In the genomic region with DNA sequence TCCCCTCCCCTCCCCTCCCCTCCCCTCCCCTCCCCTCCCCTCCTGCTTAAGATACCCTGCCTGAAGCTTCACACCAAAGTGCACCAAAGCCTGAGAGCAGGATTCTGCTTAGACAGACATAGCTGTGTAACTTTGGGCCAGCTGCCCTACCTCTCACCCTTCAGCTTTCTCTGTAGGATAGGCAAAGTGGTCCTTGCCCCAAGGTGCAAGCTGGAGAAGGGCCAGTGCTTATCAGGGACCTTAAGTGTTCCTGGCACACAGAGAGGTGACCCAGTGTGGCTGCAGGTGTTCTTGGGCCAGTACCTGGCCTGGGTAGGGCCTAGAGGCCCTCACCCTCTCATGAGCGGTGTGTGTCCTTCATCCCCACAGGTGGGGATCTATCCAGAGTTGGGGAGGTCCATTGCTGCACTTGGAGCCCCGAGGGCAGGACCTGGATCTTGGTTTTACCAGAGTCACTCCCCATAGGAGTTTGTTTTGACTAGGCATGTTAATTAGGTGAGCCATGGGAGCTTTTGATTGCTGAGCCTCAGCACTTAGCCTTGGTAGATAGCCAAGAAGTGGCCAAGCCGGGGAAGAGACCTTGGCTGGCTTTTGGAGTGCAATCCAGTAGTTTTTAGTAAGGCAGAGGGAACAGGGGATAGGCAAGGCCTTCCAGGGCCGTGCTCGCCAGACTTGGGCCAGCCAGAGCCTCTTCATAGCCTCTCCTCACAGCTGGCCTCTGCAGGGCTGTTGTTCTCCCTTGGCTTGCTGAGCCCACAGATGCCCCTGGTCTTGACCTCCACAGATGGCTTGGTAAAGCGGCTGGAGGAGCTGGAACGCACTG, we compare ENCODE assay signal across 9 mouse cellular contexts. TPM values are rescaled to one million over a fixed set of nuclear protein-coding genes. Genes with fewer than 3 reads are reported as not detected.
DNase-seq lines count a peak whose midpoint lies in the region; ATAC-seq lines count a peak whose summit lies in the region.
"Had no signal": no experiment of that assay in that cellular context is flagged by ENCODE, and none has a peak within 500 bp of the region (broad histone marks: within the 10 kb centered on the region; RNA-seq: fewer than 3 reads in every experiment).

No protein-coding gene starts in this region.

- H3K4me1 ChIP-seq in hindbrain, embryonic 14.5 days (replicated peaks; ENCODE audit: control insufficient read depth, insufficient read depth, low read length), result no peaks in the 10 kb centered on the region
- peaks cover 5% of the 10 kb centered on the region; the same call in 1 of the 2 replicates for H3K4me1 ChIP-seq in hindbrain, embryonic 12.5 days
- H3K4me1 ChIP-seq in heart, embryonic 11.5 days (ENCODE audit: control insufficient read depth, insufficient read depth, low read length), result peaks cover 17% of the 10 kb centered on the region
- peaks cover 16% of the 10 kb centered on the region for H3K4me1 ChIP-seq in lung, embryonic 15.5 days

- no peak for ATAC-seq in hindbrain, embryonic 14.5 days (ENCODE audit: low FRiP score)
- ATAC-seq in hindbrain, embryonic 12.5 days (ENCODE audit: low FRiP score), result no peak
- no peak for ATAC-seq in heart, embryonic 11.5 days (replicated peaks; ENCODE audit: insufficient number of reproducible peaks, low FRiP score, low TSS enrichment)
- no peak for ATAC-seq in lung, embryonic 15.5 days (ENCODE audit: borderline replicate concordance, extremely low read depth, low FRiP score, low TSS enrichment)

- H3K27me3 ChIP-seq in hindbrain, embryonic 14.5 days (ENCODE audit: control insufficient read depth, insufficient read depth, low read length), result no peaks in the 10 kb centered on the region
- no peaks in the 10 kb centered on the region; the same call in 1 of the 2 replicates for H3K27me3 ChIP-seq in hindbrain, embryonic 12.5 days
- H3K27me3 ChIP-seq in heart, embryonic 11.5 days (ENCODE audit: control insufficient read depth, insufficient read depth, low read length), result no peaks in the 10 kb centered on the region
- no peaks in the 10 kb centered on the region for H3K27me3 ChIP-seq in lung, embryonic 15.5 days

- H3K4me2 ChIP-seq in hindbrain, embryonic 14.5 days (replicated peaks), result no peak overlapping the region
- no peak overlapping the region for H3K4me2 ChIP-seq in hindbrain, embryonic 12.5 days (replicated peaks)
- H3K4me2 ChIP-seq in heart, embryonic 11.5 days, result no peak overlapping the region
- no peak overlapping the region for H3K4me2 ChIP-seq in lung, embryonic 15.5 days

- H3K36me3 ChIP-seq in hindbrain, embryonic 14.5 days (replicated peaks; ENCODE audit: control insufficient read depth, insufficient read depth), result peaks cover 83% of the 10 kb centered on the region
- H3K36me3 ChIP-seq in hindbrain, embryonic 12.5 days, result peaks cover 74% of the 10 kb centered on the region
- H3K36me3 ChIP-seq in heart, embryonic 11.5 days (ENCODE audit: control insufficient read depth, insufficient read depth, low read length), result peaks cover 30% of the 10 kb centered on the region
- peaks cover 30% of the 10 kb centered on the region for H3K36me3 ChIP-seq in lung, embryonic 15.5 days

- peak overlapping the region; percentile 16; the same call in 1 of the 2 replicates for H3K9ac ChIP-seq in hindbrain, embryonic 14.5 days
- H3K9ac ChIP-seq in hindbrain, embryonic 12.5 days, result no peak overlapping the region
- H3K9ac ChIP-seq in heart, embryonic 11.5 days (ENCODE audit: low read depth, low read length), result no peak overlapping the region; the same call in none of the 2 replicates
- no peak overlapping the region; the same call in 1 of the 2 replicates for H3K9ac ChIP-seq in lung, embryonic 15.5 days

- no peak for DNase-seq in hindbrain, embryonic 14.5 days (ENCODE audit: low spot score)
- peak; percentile 61 for DNase-seq in adrenal gland, adult 8-10 months
- DNase-seq in yolk sac, embryonic 10.5 days (ENCODE audit: low spot score), result no peak
- no peak for DNase-seq in frontal cortex, postnatal 10 days (ENCODE audit: low spot score in 2 of 2)
- DNase-seq in spleen, postnatal 36 days (ENCODE audit: low spot score in 2 of 2), result no peak

- no peak overlapping the region for H3K27ac ChIP-seq in hindbrain, embryonic 14.5 days
- no peak overlapping the region for H3K27ac ChIP-seq in hindbrain, embryonic 12.5 days
- H3K27ac ChIP-seq in heart, embryonic 11.5 days (ENCODE audit: low read depth, low read length), result peak overlapping the region; percentile 90
- H3K27ac ChIP-seq in lung, embryonic 15.5 days, result 0 out of 2 replicates have a peak overlapping the region, but pooled peaks have one; percentile 3

- 74% methylated on average over 7 of the region's 7 CpGs for WGBS in hindbrain, embryonic 14.5 days
- 72% methylated on average over 7 of the region's 7 CpGs for WGBS in hindbrain, embryonic 12.5 days
- 75% methylated on average over 7 of the region's 7 CpGs for WGBS in heart, embryonic 11.5 days (ENCODE audit: insufficient replicate concordance)
- 61% methylated on average over 7 of the region's 7 CpGs for WGBS in lung, embryonic 15.5 days

- no peaks in the 10 kb centered on the region for H3K9me3 ChIP-seq in hindbrain, embryonic 14.5 days (ENCODE audit: control insufficient read depth, low read length)
- H3K9me3 ChIP-seq in hindbrain, embryonic 12.5 days (replicated peaks), result no peaks in the 10 kb centered on the region
- no peaks in the 10 kb centered on the region for H3K9me3 ChIP-seq in heart, embryonic 11.5 days (replicated peaks; ENCODE audit: control insufficient read depth, low read length)
- no peaks in the 10 kb centered on the region for H3K9me3 ChIP-seq in lung, embryonic 15.5 days

- no peak overlapping the region for H3K4me3 ChIP-seq in hindbrain, embryonic 14.5 days (replicated peaks; ENCODE audit: low read length)
- H3K4me3 ChIP-seq in hindbrain, embryonic 12.5 days, result no peak overlapping the region
- H3K4me3 ChIP-seq in heart, embryonic 11.5 days (ENCODE audit: low read depth, low read length), result no peak overlapping the region
- no peak overlapping the region for H3K4me3 ChIP-seq in lung, embryonic 15.5 days

RNA-seq across cellular contexts. Expression of gene Slc16a8, which starts 10.3 kb away (rescaled TPM):
- polyA plus RNA-seq in hindbrain, embryonic 14.5 days (2014; fragmentation: Nextera tagmentation; extraction: Ambion mirVana), result 0.90 and 1.2 TPM in 2 replicates
- 0.36 and 0.66 TPM in 2 replicates for polyA plus RNA-seq in hindbrain, embryonic 12.5 days (2016; fragmentation: Nextera tagmentation; extraction: Ambion mirVana)
- not detected for total RNA-seq in adrenal gland, adult 8-10 months (2022)
- polyA plus RNA-seq in heart, embryonic 11.5 days (2014; fragmentation: Nextera tagmentation; extraction: Ambion mirVana), result 0.17 TPM in 1 of 2 replicates, not detected in the other
- 0.21 and 0.24 TPM in 2 replicates for polyA plus RNA-seq in lung, embryonic 15.5 days (2015; fragmentation: Nextera tagmentation; extraction: Ambion mirVana)
- polyA plus RNA-seq: liver, embryonic 16.5 days had no signal

RNA-seq across cellular contexts. Expression of gene Gm49486, which starts 15.1 kb away (rescaled TPM):
- polyA plus RNA-seq in hindbrain, embryonic 14.5 days (2014; fragmentation: Nextera tagmentation; extraction: Ambion mirVana), result 1.1 TPM in 2 replicates
- polyA plus RNA-seq in hindbrain, embryonic 12.5 days (2016; fragmentation: Nextera tagmentation; extraction: Ambion mirVana), result 1.0 TPM in 2 replicates
- total RNA-seq in adrenal gland, adult 8-10 months (2022), result not detected
- 0.59 and 0.64 TPM in 2 replicates for polyA plus RNA-seq in heart, embryonic 11.5 days (2014; fragmentation: Nextera tagmentation; extraction: Ambion mirVana)
- 0.31 and 0.46 TPM in 2 replicates for polyA plus RNA-seq in lung, embryonic 15.5 days (2015; fragmentation: Nextera tagmentation; extraction: Ambion mirVana)

RNA-seq across cellular contexts. Expression of gene Pick1, which starts 15.3 kb away (rescaled TPM):
- 45.8 and 48.2 TPM in 2 replicates for polyA plus RNA-seq in hindbrain, embryonic 14.5 days (2014; fragmentation: Nextera tagmentation; extraction: Ambion mirVana)
- 67.1 and 72.6 TPM in 2 replicates for polyA plus RNA-seq in hindbrain, embryonic 12.5 days (2016; fragmentation: Nextera tagmentation; extraction: Ambion mirVana)
- total RNA-seq in adrenal gland, adult 8-10 months (2022), result 10 to 100 TPM; 18.1 to 38.0 (median 23.4) TPM
- 17.6 and 19.3 TPM in 2 replicates for polyA plus RNA-seq in heart, embryonic 11.5 days (2014; fragmentation: Nextera tagmentation; extraction: Ambion mirVana)
- 35.1 and 42.8 TPM in 2 replicates for polyA plus RNA-seq in lung, embryonic 15.5 days (2015; fragmentation: Nextera tagmentation; extraction: Ambion mirVana)

RNA-seq across cellular contexts. Expression of gene Baiap2l2, which starts 41.1 kb away (rescaled TPM):
- polyA plus RNA-seq in hindbrain, embryonic 14.5 days (2014; fragmentation: Nextera tagmentation; extraction: Ambion mirVana), result 2.3 and 2.6 TPM in 2 replicates
- 0.92 and 4.1 TPM in 2 replicates for polyA plus RNA-seq in hindbrain, embryonic 12.5 days (2016; fragmentation: Nextera tagmentation; extraction: Ambion mirVana)
- 1 to 10 TPM in 1 of 4 experiments, under 1 TPM in 1, not detected in 2; 0.35 to 1.6 TPM for total RNA-seq in adrenal gland, adult 8-10 months (2022)
- 11.1 and 14.0 TPM in 2 replicates for polyA plus RNA-seq in heart, embryonic 11.5 days (2014; fragmentation: Nextera tagmentation; extraction: Ambion mirVana)
- 3.1 and 4.4 TPM in 2 replicates for polyA plus RNA-seq in lung, embryonic 15.5 days (2015; fragmentation: Nextera tagmentation; extraction: Ambion mirVana)

Comparison
In these comparisons a context has a peak if more than half of its experiments do, and no peak if none do; other contexts are left out.
1. H3K27ac ChIP-seq: peak in heart, embryonic 11.5 days (single experiment) and lung, embryonic 15.5 days (single experiment); none in hindbrain, embryonic 14.5 days (single experiment) and hindbrain, embryonic 12.5 days (single experiment).